Mouse (Mus musculus): ENCODE measurements at regions not wholly inside any gene's neighbourhood (a gene's known extent, or its start where the extent isn't known, plus 50 kb on each side); places are given as distances from the start of the nearest gene placed in this dataset.

- no peak for TF ChIP-seq CTCF (IDR thresholded peaks at IDR 0.05; ENCODE audit: control insufficient read depth, insufficient read depth, low read length)
- no peak for TF ChIP-seq POLR2A (IDR thresholded peaks at IDR 0.05; ENCODE audit: borderline replicate concordance, control insufficient read depth, low read depth, low read length)
Observed at GRCm38 (mm10) chr6:50730744-50731718, 76.8 kb upstream of the Npvf start.

Data from bone marrow, adult 2 months (tissue).